Mouse (Mus musculus): Measurements from ENCODE around the gene Fosb. TPM values are rescaled to one million over a fixed set of nuclear protein-coding genes. Genes with fewer than 3 reads are reported as not detected.

Fosb gene
- total RNA-seq, 2 experiments from 2014 or later = 7.6 to 10.7 TPM

GRCm38 (mm10) chr7:19265928-19266822, 43.7 kb downstream of the Fosb start:
- intact Hi-C loops (cut with DNase I) = no loop called here
- no peak for DNase-seq (ENCODE audit: low spot score in 2 of 2)

GRCm38 (mm10) chr7:19265147-19265546, 44.7 kb downstream of the Fosb start:
- intact Hi-C loops (cut with DNase I) = no loop called here
- no peak for DNase-seq (ENCODE audit: low spot score in 2 of 2)

DNA sequence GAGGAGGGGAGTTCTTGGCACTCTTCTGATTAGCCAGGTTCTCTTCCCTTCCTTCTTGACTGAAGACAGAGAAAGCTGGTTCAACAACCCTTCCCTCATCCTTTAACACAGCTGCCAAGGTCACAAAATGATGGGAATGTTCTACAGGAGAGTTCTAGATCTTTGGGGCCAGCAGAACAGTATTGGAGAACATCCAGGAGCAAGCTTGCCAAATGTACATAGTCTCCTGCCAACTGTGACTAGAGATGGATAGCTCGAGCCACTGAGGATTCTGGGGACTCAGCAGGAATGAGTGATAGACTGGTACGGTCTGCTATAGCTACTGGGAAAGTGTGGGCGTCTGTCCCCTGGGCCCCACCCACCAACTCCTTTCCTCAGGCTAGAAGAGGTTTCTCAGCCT, 51.5 kb downstream of the Fosb start:
- intact Hi-C loops (cut with DNase I) = no loop called here
- no peak for DNase-seq (ENCODE audit: low spot score in 2 of 2)

DNA sequence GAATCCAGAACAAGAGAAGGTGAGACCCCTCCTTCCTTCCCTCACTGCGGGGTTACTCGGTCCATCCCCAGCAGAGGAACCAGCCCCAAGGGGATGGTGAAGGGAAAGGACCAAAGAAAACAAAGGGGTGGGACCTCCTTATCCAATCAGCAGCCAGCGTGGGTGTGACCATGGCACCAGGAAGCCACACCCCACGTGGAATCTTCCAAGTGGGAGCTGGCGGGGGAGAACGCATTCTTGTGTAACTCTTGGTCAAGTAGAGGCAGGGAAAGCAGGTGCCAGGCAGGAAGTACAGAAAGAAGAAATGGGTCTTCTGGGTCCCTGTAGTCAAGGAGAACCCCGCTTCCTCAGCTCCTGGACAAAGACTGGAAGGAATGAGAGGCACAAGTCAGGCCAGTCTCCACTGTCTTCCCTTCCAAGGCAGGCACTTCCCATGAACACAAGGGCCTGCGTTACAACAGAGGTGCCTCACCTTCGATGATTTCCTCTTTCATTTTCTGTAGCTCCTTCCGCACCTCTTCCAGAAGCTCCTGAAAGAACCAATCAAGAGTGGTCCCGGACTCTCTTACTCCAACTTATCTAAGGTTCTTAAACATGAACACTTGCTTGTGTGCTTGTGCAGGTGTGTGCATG, 52.3 kb downstream of the Fosb start:
- DNase-seq (ENCODE audit: low spot score in 2 of 2) = peak; percentile 57 to 86
- intact Hi-C loops (cut with DNase I) = no loop called here

- intact Hi-C loops (cut with DNase I) = no loop called here
- DNase-seq (ENCODE audit: low spot score in 2 of 2) = no peak
Measured at GRCm38 (mm10) chr7:19256567-19256966, 53.3 kb downstream of the Fosb start.

GRCm38 (mm10) chr7:19255395-19255794, 54.5 kb downstream of the Fosb start:
- intact Hi-C loops (cut with DNase I) = no loop called here
- no peak for DNase-seq (ENCODE audit: low spot score in 2 of 2)

DNA sequence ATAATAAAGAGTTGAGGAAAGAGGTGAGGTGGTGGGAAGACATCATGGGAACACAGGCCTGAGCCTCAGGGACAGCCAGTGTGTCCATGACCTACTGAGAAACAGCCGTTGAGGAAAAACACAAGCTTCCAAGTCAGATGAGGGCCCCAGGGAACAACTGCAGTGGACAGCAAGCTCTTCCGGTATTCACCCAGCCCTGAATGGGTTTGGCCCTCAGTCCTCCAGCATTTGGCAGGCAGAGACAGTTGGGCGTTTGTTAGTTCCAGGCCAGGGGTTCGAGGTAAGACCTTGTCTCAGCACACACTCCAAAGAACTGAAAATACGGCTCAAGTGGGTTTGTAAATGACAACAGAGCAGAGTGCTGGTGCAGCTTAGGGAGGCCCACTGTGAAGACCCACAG, 56.4 kb downstream of the Fosb start:
- intact Hi-C loops (cut with DNase I) = no loop called here
- DNase-seq (ENCODE audit: low spot score in 2 of 2) = no peak

Other genes starting within 250 kb of the Fosb start
- gene Dmwd, start 233.8 kb downstream of the Fosb start, total RNA-seq (2021) = 100 to 1,000 TPM; 151 to 162 TPM
- gene Dmpk, start 226.2 kb downstream of the Fosb start, total RNA-seq (2021) = 10 to 100 TPM; 34.3 to 36.7 TPM
- gene Six5, start 215.5 kb downstream of the Fosb start, total RNA-seq (2021) = 1 to 10 TPM; 1.6 TPM
- under 1 TPM; 0.48 to 0.76 TPM for gene Gm4969, start 191.7 kb downstream of the Fosb start, total RNA-seq (2021)
- 10 to 100 TPM; 11.5 to 12.6 TPM for gene Fbxo46, start 190.2 kb downstream of the Fosb start, total RNA-seq (2021)
- gene Qpctl, start 160.8 kb downstream of the Fosb start, total RNA-seq (2021) = 10 to 100 TPM; 19.6 to 21.9 TPM
- gene Snrpd2, start 160.3 kb downstream of the Fosb start, total RNA-seq (2021) = 10 to 100 TPM; 84.3 to 88.7 TPM
- 1 to 10 TPM; 1.6 to 2.8 TPM for gene Gipr, start 143.9 kb downstream of the Fosb start, total RNA-seq (2021)
- 100 to 1,000 TPM; 167 to 183 TPM for gene Eml2, start 133.6 kb downstream of the Fosb start, total RNA-seq (2021)
- 1 to 10 TPM; 5.2 to 5.5 TPM for gene Gpr4, start 97.5 kb downstream of the Fosb start, total RNA-seq (2021)
- 10 to 100 TPM; 40.0 to 43.9 TPM for gene Opa3, start 81.7 kb downstream of the Fosb start, total RNA-seq (2021)
- gene Vasp, start 38.2 kb downstream of the Fosb start, total RNA-seq (2021) = 10 to 100 TPM; 18.4 to 21.1 TPM
- under 1 TPM in 1 of 2 experiments, not detected in 1; 0.40 TPM for gene Ppm1n, start 30.0 kb downstream of the Fosb start, total RNA-seq (2021)
- gene Rtn2, start 27.4 kb downstream of the Fosb start, total RNA-seq (2021) = 100 to 1,000 TPM; 115 to 123 TPM
- 10 to 100 TPM; 42.7 to 44.0 TPM for gene Ercc1, start 34.7 kb upstream of the Fosb start, total RNA-seq (2021)
- gene Cd3eap, start 49.4 kb upstream of the Fosb start, total RNA-seq (2021) = 10 to 100 TPM; 20.6 to 20.9 TPM
- gene Ppp1r13l, start 49.7 kb upstream of the Fosb start, total RNA-seq (2021) = 1 to 10 TPM; 6.0 to 6.7 TPM
- 10 to 100 TPM; 32.7 to 35.5 TPM for gene Ercc2, start 72.0 kb upstream of the Fosb start, total RNA-seq (2021)
- gene Klc3, start 94.1 kb upstream of the Fosb start, total RNA-seq (2021) = 1 to 10 TPM in 1 of 2 experiments, under 1 TPM in 1; 0.75 to 2.2 TPM
- gene Ckm, start 94.7 kb upstream of the Fosb start, total RNA-seq (2021) = under 1 TPM; 0.36 to 0.86 TPM
- 10 to 100 TPM; 89.9 to 96.7 TPM for gene Mark4, start 148.8 kb upstream of the Fosb start, total RNA-seq (2021)
- under 1 TPM; 0.37 to 0.80 TPM for gene Exoc3l2, start 153.3 kb upstream of the Fosb start, total RNA-seq (2021)
- 1 to 10 TPM; 7.1 to 7.2 TPM for gene Bloc1s3, start 198.3 kb upstream of the Fosb start, total RNA-seq (2021)
- 10 to 100 TPM; 17.7 to 18.1 TPM for gene Trappc6a, start 198.3 kb upstream of the Fosb start, total RNA-seq (2021)
- 1 to 10 TPM in 1 of 2 experiments, under 1 TPM in 1; 0.68 to 1.1 TPM for gene Nkpd1, start 207.8 kb upstream of the Fosb start, total RNA-seq (2021)

Data from left cerebral cortex, postnatal 14 days (tissue).